ENCODE assay signal across 19 mouse cellular contexts in genomic region chr1:121653901-121654300, GRCm38 (mm10).
DNase-seq lines count a peak whose midpoint lies in the region; ATAC-seq lines count a peak whose summit lies in the region.
"Had no signal": no experiment of that assay in that cellular context is flagged by ENCODE, and none has a peak within 500 bp of the region (broad histone marks: within the 10 kb centered on the region; RNA-seq: fewer than 3 reads in every experiment).

No protein-coding gene starts in this region.

- no peaks in the 10 kb centered on the region for H3K36me3 ChIP-seq in midbrain, embryonic 14.5 days (ENCODE audit: control insufficient read depth, insufficient read depth, low read length)
- H3K36me3 ChIP-seq: forebrain, embryonic 12.5 days; G1E; heart, embryonic 12.5 days; hindbrain, embryonic 15.5 days had no signal

- ATAC-seq in midbrain, embryonic 14.5 days (ENCODE audit: low FRiP score, low TSS enrichment), result no peak
- ATAC-seq: CD4-positive, CD25-positive, alpha-beta regulatory T cell, adult 4 months; intestine, embryonic 16.5 days; Patski had no signal

- 92% methylated on average over 1 of the region's 1 CpGs for WGBS in midbrain, embryonic 14.5 days

- H3K9me3 ChIP-seq in midbrain, embryonic 14.5 days (ENCODE audit: control insufficient read depth, low read length), result no peaks in the 10 kb centered on the region
- H3K9me3 ChIP-seq: forebrain, embryonic 12.5 days; G1E; heart, embryonic 12.5 days; hindbrain, embryonic 15.5 days had no signal

- no peak overlapping the region for H3K4me3 ChIP-seq in midbrain, embryonic 14.5 days (replicated peaks; ENCODE audit: low read depth, low read length)
- H3K4me3 ChIP-seq: forebrain, embryonic 12.5 days; heart, embryonic 12.5 days; hindbrain, embryonic 15.5 days had no signal

- DNase-seq in frontal cortex, postnatal 36 days (ENCODE audit: low spot score in 2 of 2), result peak; percentile 4 to 9
- no peak for DNase-seq in frontal cortex, postnatal 14 days (ENCODE audit: low spot score in 2 of 2)
- peak; percentile 5 to 25 for DNase-seq in right cerebral cortex, adult 2 months (ENCODE audit: low spot score in 2 of 2)
- no peak for DNase-seq in right cerebral cortex, postnatal 10 days (ENCODE audit: low spot score in 2 of 2)
- DNase-seq in MN1 (ENCODE audit: low spot score), result peak; percentile 71
- peak; percentile 22 for DNase-seq in telencephalon, adult 2 months (ENCODE audit: low read depth, low spot score)
- no peak for DNase-seq in midbrain, embryonic 14.5 days
- DNase-seq: adrenal gland, adult 2 months; adrenal gland, postnatal 25 days; B cell, adult 2 months; cerebellum, adult 2 months; gastrocnemius, postnatal 25 days had no signal

- no peaks in the 10 kb centered on the region for H3K27me3 ChIP-seq in midbrain, embryonic 14.5 days (ENCODE audit: control insufficient read depth, insufficient read depth, low read length)
- H3K27me3 ChIP-seq: forebrain, embryonic 12.5 days; heart, embryonic 12.5 days; hindbrain, embryonic 15.5 days had no signal

- no peaks in the 10 kb centered on the region for H3K4me1 ChIP-seq in midbrain, embryonic 14.5 days (ENCODE audit: control insufficient read depth, insufficient read depth, low read length)
- H3K4me1 ChIP-seq: forebrain, embryonic 12.5 days; heart, embryonic 12.5 days; hindbrain, embryonic 15.5 days had no signal

- no peak overlapping the region for H3K27ac ChIP-seq in midbrain, embryonic 14.5 days (replicated peaks; ENCODE audit: low read depth, low read length)
- H3K27ac ChIP-seq: forebrain, embryonic 12.5 days; hindbrain, embryonic 15.5 days had no signal

- no peak overlapping the region for H3K4me2 ChIP-seq in midbrain, embryonic 14.5 days (ENCODE audit: low read length)
- H3K4me2 ChIP-seq: forebrain, embryonic 12.5 days; heart, embryonic 12.5 days; hindbrain, embryonic 15.5 days had no signal

- no peak overlapping the region for H3K9ac ChIP-seq in midbrain, embryonic 14.5 days (replicated peaks; ENCODE audit: low read length)
- H3K9ac ChIP-seq: forebrain, embryonic 12.5 days; heart, embryonic 12.5 days; hindbrain, embryonic 15.5 days had no signal

Comparison
In these comparisons a context has a peak if more than half of its experiments do, and no peak if none do; other contexts are left out.
1. DNase-seq: peak in frontal cortex, postnatal 36 days (2 of 2), right cerebral cortex, adult 2 months (2 of 2), MN1 (single experiment) and telencephalon, adult 2 months (single experiment); none in frontal cortex, postnatal 14 days (0 of 2), right cerebral cortex, postnatal 10 days (0 of 2) and midbrain, embryonic 14.5 days (single experiment).